Mouse (Mus musculus) erythroblast, embryonic 14.5 days (primary cell): Measurements from ENCODE around the gene Mapk1.

Experiments used
- GATA1 ChIP-seq: IDR thresholded peaks from 2 replicates; pipeline ENCODE4 v1.6.1; 2012; ENCODE audit warnings: low read length, inconsistent platforms, mixed read lengths
- TAL1 ChIP-seq: IDR thresholded peaks from 3 replicates; pipeline ENCODE4 v1.6.1; 2012; ENCODE audit warnings: low read length, inconsistent platforms, mixed read lengths

DNA sequence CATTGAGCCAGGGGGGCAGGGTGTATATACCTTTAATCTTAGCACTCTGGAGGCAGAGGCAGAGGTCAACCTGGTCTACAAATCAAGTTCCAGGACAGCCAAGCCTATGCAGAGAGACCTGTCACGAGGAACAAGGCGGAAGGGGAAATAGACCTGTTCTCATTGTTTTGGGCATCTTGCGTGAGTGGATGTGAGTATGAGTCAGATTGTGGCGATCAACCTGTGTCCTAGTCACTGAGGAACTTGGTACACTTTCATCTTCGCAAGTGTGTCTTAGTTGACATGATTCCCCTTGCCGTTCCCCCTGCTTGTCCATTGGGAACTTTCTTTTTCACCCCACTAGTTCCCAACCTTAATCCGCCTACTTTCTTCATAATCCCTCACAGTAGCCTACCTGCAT, 26.9 kb downstream of the Mapk1 start:
- TF ChIP-seq TAL1 (no peak), GATA1 (no peak)
